Mouse (Mus musculus): ENCODE data around the gene Tdp2. TPM values are rescaled to one million over a fixed set of nuclear protein-coding genes. Genes with fewer than 3 reads are reported as not detected.

Gene Tdp2
- polyA plus RNA-seq, 1 experiment from 2014 or later: 29.4 TPM

- 43% methylated on average over 1 of the region's 1 CpGs for WGBS (ENCODE audit: insufficient replicate concordance)
- Histone ChIP-seq H3K27ac (no peak overlapping the region), H3K36me3 (no peaks in the 10 kb centered on the region), H3K9me3 (replicated peaks) (no peaks in the 10 kb centered on the region), H3K4me1 (replicated peaks) (no peaks in the 10 kb centered on the region), H3K9ac (no peak overlapping the region), H3K4me2 (no peak overlapping the region), H3K4me3 (replicated peaks) (no peak overlapping the region), H3K27me3 (no peaks in the 10 kb centered on the region)
- ATAC-seq (ENCODE audit: low read depth): no peak; the same call in 1 of the 2 replicates
- no peak for DNase-seq
These were observed 58.1 kb downstream of the Tdp2 start for GRCm38 (mm10) chr13:24889554-24889953.

Other genes starting within 250 kb of the Tdp2 start
- gene Ripor2, start 249.5 kb upstream of the Tdp2 start, polyA plus RNA-seq (2015; fragmentation: Nextera tagmentation; extraction: Ambion mirVana): 3.9 and 4.9 TPM in 2 replicates
- gene Armh2, start 90.4 kb upstream of the Tdp2 start, polyA plus RNA-seq (2015; fragmentation: Nextera tagmentation; extraction: Ambion mirVana): not detected in 2 replicates
- gene Gmnn, start 69.8 kb upstream of the Tdp2 start, polyA plus RNA-seq (2015; fragmentation: Nextera tagmentation; extraction: Ambion mirVana): 154 and 171 TPM in 2 replicates
- 9.5 and 9.6 TPM in 2 replicates for gene BC005537, start 30.0 kb upstream of the Tdp2 start, polyA plus RNA-seq (2015; fragmentation: Nextera tagmentation; extraction: Ambion mirVana)
- 66.4 and 68.0 TPM in 2 replicates for gene Acot13, start 139 bp upstream of the Tdp2 start, polyA plus RNA-seq (2015; fragmentation: Nextera tagmentation; extraction: Ambion mirVana)
- 0.13 and 0.16 TPM in 2 replicates for gene D130043K22Rik, start 13.5 kb downstream of the Tdp2 start, polyA plus RNA-seq (2015; fragmentation: Nextera tagmentation; extraction: Ambion mirVana)
- 2.5 and 3.0 TPM in 2 replicates for gene Aldh5a1, start 106.0 kb downstream of the Tdp2 start, polyA plus RNA-seq (2015; fragmentation: Nextera tagmentation; extraction: Ambion mirVana)
- gene Gpld1, start 111.5 kb downstream of the Tdp2 start, polyA plus RNA-seq (2015; fragmentation: Nextera tagmentation; extraction: Ambion mirVana): 2.8 and 3.4 TPM in 2 replicates
- gene Mrs2, start 188.7 kb downstream of the Tdp2 start, polyA plus RNA-seq (2015; fragmentation: Nextera tagmentation; extraction: Ambion mirVana): 7.9 and 14.3 TPM in 2 replicates
- gene Dcdc2a, start 224.3 kb downstream of the Tdp2 start, polyA plus RNA-seq (2015; fragmentation: Nextera tagmentation; extraction: Ambion mirVana): 0.17 and 0.22 TPM in 2 replicates

All from liver, embryonic 13.5 days (tissue).